Mouse (Mus musculus) lung, postnatal 0 days (tissue): ENCODE measurements around the gene Trim47. TPM values are rescaled to one million over a fixed set of nuclear protein-coding genes. Genes with fewer than 3 reads are reported as not detected.

Experiments used
- ATAC-seq: fragments of 200-750 bp; cut with Nextera tagmentation; 2 replicates; pipeline ENCODE4 v1.8.0; 2017; ENCODE audit warnings: moderate library complexity
- DNase-seq: peaks from one replicate; pipeline ENCODE4 v3.0.0-alpha.2; 2016; ENCODE audit warnings: low spot score
- H3K27ac ChIP-seq: fragments of 300-500 bp; sonication (generic); 2 replicates; pipeline ENCODE4 v1.5.1; 2014; ENCODE audit warnings: antibody characterized with exemption, mild to moderate bottlenecking, low read length, mixed read lengths
- H3K27me3 ChIP-seq: fragments of 300-500 bp; sonication (generic); replicated peaks from 2 replicates; pipeline ENCODE4 v1.6.1; 2014; ENCODE audit warnings: low read length, mixed read lengths; ENCODE audit not compliant: insufficient read depth
- H3K36me3 ChIP-seq: fragments of 300-500 bp; sonication (generic); 2 replicates; pipeline ENCODE4 v1.6.1; 2014; ENCODE audit warnings: low read length, mixed read lengths; ENCODE audit not compliant: insufficient read depth
- H3K4me1 ChIP-seq: fragments of 300-500 bp; sonication (generic); 2 replicates; pipeline ENCODE4 v1.6.1; 2014; ENCODE audit warnings: antibody characterized with exemption, low read depth, low read length, mixed read lengths; ENCODE audit not compliant: insufficient read depth
- H3K4me2 ChIP-seq: fragments of 300-500 bp; sonication (generic); replicated peaks from 2 replicates; pipeline ENCODE4 v1.6.1; 2014; ENCODE audit warnings: low read depth, mild to moderate bottlenecking, low read length, moderate library complexity, mixed read lengths
- H3K4me3 ChIP-seq: fragments of 300-500 bp; sonication (generic); 2 replicates; pipeline ENCODE4 v1.5.1; 2014; ENCODE audit warnings: low read depth, low read length
- H3K9ac ChIP-seq: fragments of 300-500 bp; sonication (generic); replicated peaks from 2 replicates; pipeline ENCODE4 v1.6.1; 2014; ENCODE audit warnings: low read depth, mild to moderate bottlenecking
- H3K9me3 ChIP-seq: fragments of 300-500 bp; sonication (generic); 2 replicates; pipeline ENCODE4 v1.6.1; 2016; ENCODE audit warnings: low read length, mixed read lengths
- CTCF ChIP-seq: IDR thresholded peaks from 2 replicates; pipeline ENCODE4 v1.5.1; 2016; ENCODE audit warnings: antibody characterized with exemption, mild to moderate bottlenecking
- EP300 ChIP-seq: IDR thresholded peaks from 2 replicates; pipeline ENCODE4 v1.6.1; 2016; ENCODE audit warnings: antibody characterized with exemption, mild to moderate bottlenecking, control low read depth
- WGBS: fragments of 180-500 bp; shearing (Covaris S2); extraction: QIAGEN DNeasy Blood & Tissue Kit; methylation state at CpG from one replicate; pipeline ENCODE4 v1.1.7; 2014; 5-methylcytosine and 5-hydroxymethylcytosine counted together
- polyA plus RNA-seq: library from polyadenylated mRNA; unstranded; fragments of >200 nt; fragmentation: Nextera tagmentation; extraction: Ambion mirVana; gene quantifications from 2 replicates; pipeline ENCODE4 v1.2.1, GENCODE M21; 2015

The Trim47 gene
- polyA plus RNA-seq, 1 experiment from 2014 or later = 26.3 TPM

DNA sequence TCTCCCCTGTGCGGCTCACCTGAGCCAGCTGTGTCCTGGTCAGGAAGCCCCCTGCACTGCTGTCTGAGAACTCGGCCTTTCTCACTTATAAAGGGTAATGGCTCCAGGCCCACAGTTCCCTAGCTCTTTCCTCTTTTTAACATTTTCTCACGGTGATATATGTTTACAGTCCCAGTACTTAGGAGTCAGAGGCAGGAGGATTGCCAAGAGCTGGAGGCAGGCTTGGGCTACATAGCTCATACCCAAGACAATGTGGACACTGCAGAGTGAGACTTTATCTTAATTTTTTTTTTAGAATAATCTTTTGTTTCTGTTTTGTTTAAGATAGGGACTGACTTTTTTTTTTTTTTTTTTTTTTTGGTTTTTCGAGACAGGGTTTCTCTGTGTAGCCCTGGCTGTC, 24.5 kb downstream of the Trim47 start:
- H3K4me3 ChIP-seq = no peak overlapping the region
- peaks cover 20% of the 10 kb centered on the region for H3K4me1 ChIP-seq
- ATAC-seq (no peak), DNase-seq (no peak)
- peak overlapping the region; percentile 55 for H3K27ac ChIP-seq
- WGBS = 29% methylated on average over 3 of the region's 4 CpGs
- no peak overlapping the region for H3K4me2 ChIP-seq
- 0 out of 2 replicates have a peak, but pooled peaks cover 6% of the 10 kb centered on the region for H3K36me3 ChIP-seq
- TF ChIP-seq CTCF = no peak
- no peak for TF ChIP-seq EP300
- no peaks in the 10 kb centered on the region for H3K27me3 ChIP-seq
- no peak overlapping the region for H3K9ac ChIP-seq
- H3K9me3 ChIP-seq = no peaks in the 10 kb centered on the region

DNA sequence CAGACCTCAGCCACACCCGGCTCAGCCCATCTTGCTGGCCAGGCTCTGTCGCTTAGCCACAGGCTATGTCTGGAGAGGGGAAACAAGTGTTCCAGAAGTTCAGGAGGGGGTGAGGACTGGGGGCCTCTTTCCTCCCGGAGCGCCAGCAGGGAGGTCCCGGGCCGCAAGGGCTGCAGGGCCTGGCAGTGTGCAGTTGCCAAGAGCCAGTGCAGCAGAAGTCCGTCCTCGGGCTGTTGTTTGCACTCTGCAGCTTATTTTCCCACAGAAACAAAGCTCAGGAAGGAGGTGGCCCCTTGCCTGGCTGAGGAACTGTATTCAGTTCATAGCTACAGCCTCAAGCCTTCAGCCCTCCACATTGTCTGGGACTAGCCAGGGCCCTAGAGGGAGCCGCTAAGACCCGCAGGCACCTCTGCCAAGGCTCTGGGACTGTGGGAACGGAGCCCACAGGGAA, 25.1 kb downstream of the Trim47 start:
- WGBS = 13% methylated on average over 11 of the region's 11 CpGs
- Histone ChIP-seq H3K4me2 (no peak overlapping the region; the same call in 1 of the 2 replicates), H3K9me3 (no peaks in the 10 kb centered on the region), H3K4me3 (no peak overlapping the region), H3K4me1 (peaks cover 16% of the 10 kb centered on the region), H3K27ac (peak overlapping the region; percentile 55), H3K27me3 (no peaks in the 10 kb centered on the region), H3K9ac (no peak overlapping the region), H3K36me3 (0 out of 2 replicates have a peak, but pooled peaks cover 6% of the 10 kb centered on the region)
- TF ChIP-seq EP300 (no peak), CTCF (peak; percentile 17)
- DNase-seq = no peak
- ATAC-seq = peak; percentile 42

GRCm38 (mm10) chr11:116100839-116101238, 26.2 kb downstream of the Trim47 start:
- H3K36me3 ChIP-seq = 0 out of 2 replicates have a peak, but pooled peaks cover 1% of the 10 kb centered on the region
- H3K27me3 ChIP-seq = no peaks in the 10 kb centered on the region
- ATAC-seq (no peak), DNase-seq (no peak)
- H3K4me1 ChIP-seq = peaks cover 16% of the 10 kb centered on the region
- no peak for TF ChIP-seq EP300
- TF ChIP-seq CTCF = no peak
- no peak overlapping the region for H3K4me2 ChIP-seq
- WGBS = 86% methylated on average over 7 of the region's 7 CpGs
- no peaks in the 10 kb centered on the region for H3K9me3 ChIP-seq
- no peak overlapping the region for H3K9ac ChIP-seq
- H3K27ac ChIP-seq = no peak overlapping the region
- no peak overlapping the region for H3K4me3 ChIP-seq

- 37% methylated on average over 6 of the region's 6 CpGs for WGBS
- Histone ChIP-seq H3K27me3 (no peaks in the 10 kb centered on the region), H3K4me3 (no peak overlapping the region), H3K4me2 (no peak overlapping the region), H3K9ac (no peak overlapping the region), H3K9me3 (no peaks in the 10 kb centered on the region), H3K36me3 (no peaks in the 10 kb centered on the region), H3K4me1 (peaks cover 16% of the 10 kb centered on the region), H3K27ac (no peak overlapping the region)
- TF ChIP-seq EP300 = no peak
- TF ChIP-seq CTCF = no peak
- DNase-seq (peak; percentile 85), ATAC-seq (peak; percentile 66)
Measured at GRCm38 (mm10) chr11:116100385-116100784, 26.6 kb downstream of the Trim47 start.

DNA sequence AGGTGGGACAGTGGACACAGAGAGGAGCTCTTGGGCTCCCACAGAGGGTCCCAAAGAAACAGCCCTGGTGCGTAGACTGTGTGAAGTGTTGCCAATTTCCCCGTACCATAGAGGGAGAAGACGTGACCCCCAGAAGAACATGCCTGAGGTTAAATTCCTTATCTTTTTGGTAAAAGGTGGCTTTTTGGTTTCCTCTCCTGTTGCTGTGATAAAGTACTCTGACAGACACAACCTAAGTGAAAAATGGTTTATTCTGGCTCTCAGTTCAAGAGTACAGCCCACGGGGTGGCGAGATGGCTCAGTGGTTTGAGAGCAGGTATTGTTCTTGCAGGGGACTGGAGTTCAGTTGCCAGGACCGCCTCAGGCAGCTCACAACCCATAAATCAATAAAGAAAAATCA, 27.5 kb downstream of the Trim47 start:
- Histone ChIP-seq H3K4me2 (no peak overlapping the region), H3K36me3 (no peaks in the 10 kb centered on the region), H3K9ac (no peak overlapping the region), H3K27ac (no peak overlapping the region), H3K27me3 (no peaks in the 10 kb centered on the region), H3K4me3 (no peak overlapping the region), H3K9me3 (no peaks in the 10 kb centered on the region), H3K4me1 (peaks cover 16% of the 10 kb centered on the region)
- TF ChIP-seq CTCF (no peak), EP300 (no peak)
- 85% methylated on average over 6 of the region's 6 CpGs for WGBS
- DNase-seq (no peak), ATAC-seq (no peak)

- Histone ChIP-seq H3K4me1 (peaks cover 16% of the 10 kb centered on the region), H3K4me3 (no peak overlapping the region), H3K4me2 (no peak overlapping the region), H3K9ac (no peak overlapping the region), H3K9me3 (no peaks in the 10 kb centered on the region), H3K27ac (no peak overlapping the region), H3K36me3 (no peaks in the 10 kb centered on the region), H3K27me3 (no peaks in the 10 kb centered on the region)
- ATAC-seq (no peak), DNase-seq (no peak)
- TF ChIP-seq CTCF (no peak), EP300 (no peak)
- 50% methylated on average over 14 of the region's 14 CpGs for WGBS
Measured at GRCm38 (mm10) chr11:116098711-116099460, 28.1 kb downstream of the Trim47 start.
